Mouse (Mus musculus) spleen, adult 18-20 months (tissue): Measurements from ENCODE around the gene Cyb561d1.
"Not testable (repeated sequence)": the region's sequence is repeated elsewhere in the genome, so short reads cannot be mapped to it uniquely, and the experiment has no call there.

Experiments used
- DNase-seq, 2 experiments: peaks; one replicate each; pipeline ENCODE4 v3.0.0; 2022; ENCODE audit warnings: mixed read lengths in 2 of 2

Gene Cyb561d1

DNA sequence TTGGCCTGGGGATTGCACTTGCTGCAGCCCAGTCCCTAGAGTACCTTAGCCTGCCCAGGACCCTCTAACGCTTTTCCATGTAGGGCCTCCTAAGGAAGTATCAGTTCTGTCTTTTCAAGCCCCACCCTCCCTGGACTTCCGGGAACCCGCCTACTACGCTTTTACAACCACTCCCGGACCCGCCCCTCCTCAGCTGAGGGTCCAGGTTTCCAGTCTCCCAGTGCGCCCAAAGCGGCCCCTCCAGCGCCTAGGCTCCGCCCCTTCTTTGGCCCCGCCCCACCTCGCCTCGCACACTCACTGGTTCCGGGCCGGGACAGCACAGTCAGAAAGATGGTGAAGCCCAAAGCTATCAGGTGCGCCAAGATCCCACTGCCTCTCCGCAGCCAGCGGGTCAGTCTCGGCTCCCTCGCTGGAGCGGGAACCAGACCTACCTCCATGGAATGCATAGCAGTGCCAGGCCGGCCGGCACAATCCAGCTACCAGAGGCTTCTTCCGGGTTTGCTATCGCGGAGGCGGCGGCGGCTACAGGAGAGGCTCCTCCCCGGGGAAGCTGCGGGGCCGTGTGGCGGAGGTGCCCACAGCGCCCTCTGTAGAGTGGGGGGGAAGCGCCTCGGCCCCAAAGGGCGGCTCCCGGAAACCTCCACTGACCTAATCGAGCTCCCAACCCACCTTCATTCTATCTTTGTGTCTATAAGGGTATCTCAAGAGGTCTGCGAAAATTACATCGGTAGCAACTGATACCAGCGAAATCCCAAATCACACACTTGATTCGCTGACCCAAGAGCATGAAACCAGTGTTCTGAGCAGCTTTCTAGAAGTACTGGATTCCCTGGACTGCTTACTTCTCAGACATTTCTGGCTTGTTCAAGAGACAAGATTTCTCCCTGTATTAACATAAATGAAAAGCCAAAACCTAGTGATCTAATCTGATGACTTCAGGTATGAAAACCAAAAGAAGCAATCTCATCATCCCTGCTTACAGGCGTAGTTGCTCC is at the start of gene Cyb561d1:
Gene Cyb561d1 (minus strand): TSS at position 884 of the 995 bp plus-strand sequence.
- DNase-seq = peak; percentile 94 to 96

DNA sequence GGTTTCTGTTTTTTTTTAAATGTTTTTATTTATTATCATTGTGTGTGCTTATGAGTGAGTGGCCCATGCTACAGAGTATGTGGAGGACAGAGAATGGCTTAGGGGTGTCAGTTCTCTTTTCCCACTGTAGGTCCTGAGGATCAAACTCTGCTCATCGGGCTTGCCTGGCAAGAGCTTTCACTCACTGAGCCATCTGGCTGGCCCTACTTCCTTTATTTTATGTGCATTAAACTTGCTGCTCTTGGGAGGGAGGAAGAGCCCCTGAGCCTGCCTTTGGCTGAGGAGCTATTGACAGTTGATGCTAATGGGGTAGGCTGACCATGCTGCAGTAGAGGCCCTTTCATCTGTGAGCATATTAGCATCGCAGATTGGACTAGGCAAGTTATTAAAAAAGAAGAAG is 45.8 kb upstream of the Cyb561d1 start:
- no peak for DNase-seq

DNA sequence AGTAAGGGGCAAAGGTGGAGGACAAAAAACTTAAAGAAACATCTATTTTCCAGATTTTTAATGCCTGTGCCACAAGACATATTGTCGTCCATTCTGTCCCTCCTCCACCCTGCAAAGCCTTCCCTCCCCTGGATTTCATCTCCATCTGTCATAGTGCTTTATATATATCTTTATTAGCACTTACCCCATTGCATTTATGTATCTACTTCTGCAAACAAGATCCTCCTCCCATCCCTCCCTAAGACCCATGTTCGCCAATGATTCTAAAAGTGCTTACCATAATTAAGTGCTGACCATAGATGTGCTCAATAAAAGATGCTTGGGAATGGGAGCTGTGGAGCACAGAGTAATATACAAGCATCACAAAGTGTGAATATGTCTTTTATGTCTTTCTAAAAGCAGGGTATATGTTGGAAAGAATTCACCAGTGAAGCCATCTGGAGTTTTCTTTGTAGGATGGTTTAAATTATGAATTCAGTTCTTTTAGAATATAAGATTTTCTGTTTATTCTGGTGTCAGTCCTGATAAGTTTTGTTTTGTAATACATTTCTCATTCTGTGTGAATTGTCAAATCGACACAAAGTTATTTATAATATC is 40.3 kb upstream of the Cyb561d1 start:
- DNase-seq = no peak

DNA sequence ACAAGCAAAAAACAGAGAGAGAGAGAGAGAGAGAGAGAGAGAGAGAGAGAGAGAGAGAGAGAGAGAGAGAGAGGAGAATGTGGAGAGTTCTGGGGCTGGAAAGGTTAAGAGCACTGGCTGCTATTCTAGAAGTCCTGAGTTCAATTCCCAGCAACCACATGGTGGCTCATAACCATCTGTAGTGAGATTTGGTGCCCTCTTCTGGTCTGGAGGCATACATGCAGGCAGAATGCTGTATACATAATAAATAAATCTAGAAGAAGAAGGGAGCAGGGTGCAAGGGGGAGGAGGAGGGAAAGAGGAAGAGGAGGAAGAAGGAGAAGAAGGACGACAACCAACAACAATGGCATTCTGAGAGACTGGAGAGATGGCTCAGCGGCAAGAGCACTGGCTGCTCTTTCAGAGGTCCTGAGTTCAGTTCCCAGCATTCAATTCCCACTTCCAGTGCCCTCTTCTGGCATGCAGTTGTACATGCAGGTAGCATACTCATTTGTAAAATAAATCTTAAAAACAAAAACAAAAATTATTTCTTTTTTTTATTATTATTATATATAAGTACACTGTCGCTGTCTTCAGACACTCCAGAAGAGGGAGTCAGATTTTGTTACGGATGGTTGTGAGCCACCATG is 36.6 kb upstream of the Cyb561d1 start:
- not testable (repeated sequence) for DNase-seq

DNA sequence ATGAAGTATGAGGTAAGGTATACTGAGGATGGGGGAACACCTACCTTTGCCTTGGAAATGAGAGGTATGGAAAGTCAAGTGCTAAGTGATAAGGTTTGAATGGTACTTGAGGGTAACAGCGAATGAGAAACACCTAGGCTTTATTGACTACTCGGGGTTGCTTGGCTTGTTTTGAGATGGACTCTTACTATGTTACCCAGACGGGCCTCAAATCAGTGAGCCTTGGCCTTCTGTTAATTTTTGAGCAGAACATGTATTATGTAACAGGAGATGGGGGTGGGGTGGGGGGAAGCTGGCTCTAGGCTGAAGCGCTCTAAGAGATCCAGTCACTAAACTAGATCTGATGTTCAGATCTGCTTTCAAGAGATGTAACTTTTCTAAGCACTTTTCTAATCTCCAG is 30.6 kb upstream of the Cyb561d1 start:
- DNase-seq = no peak

DNA sequence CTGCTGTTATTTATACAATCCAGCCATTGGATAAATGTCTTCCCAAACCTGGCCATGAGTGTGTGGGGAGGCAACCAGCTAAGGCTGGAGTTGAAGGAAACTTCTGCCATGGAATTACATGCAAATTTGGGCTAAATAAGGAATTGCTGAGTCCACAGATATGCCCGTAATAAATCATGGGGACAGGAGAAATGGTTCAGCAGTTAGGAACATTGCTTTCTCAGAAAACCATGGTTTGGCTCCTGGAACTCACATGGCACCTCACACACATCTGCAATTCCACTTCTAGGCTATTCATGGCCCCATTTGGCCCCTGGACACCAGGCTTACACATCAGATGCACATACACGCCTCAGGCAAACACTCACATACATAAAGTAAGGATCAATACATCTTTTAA is 26.5 kb upstream of the Cyb561d1 start:
- DNase-seq = no peak

DNA sequence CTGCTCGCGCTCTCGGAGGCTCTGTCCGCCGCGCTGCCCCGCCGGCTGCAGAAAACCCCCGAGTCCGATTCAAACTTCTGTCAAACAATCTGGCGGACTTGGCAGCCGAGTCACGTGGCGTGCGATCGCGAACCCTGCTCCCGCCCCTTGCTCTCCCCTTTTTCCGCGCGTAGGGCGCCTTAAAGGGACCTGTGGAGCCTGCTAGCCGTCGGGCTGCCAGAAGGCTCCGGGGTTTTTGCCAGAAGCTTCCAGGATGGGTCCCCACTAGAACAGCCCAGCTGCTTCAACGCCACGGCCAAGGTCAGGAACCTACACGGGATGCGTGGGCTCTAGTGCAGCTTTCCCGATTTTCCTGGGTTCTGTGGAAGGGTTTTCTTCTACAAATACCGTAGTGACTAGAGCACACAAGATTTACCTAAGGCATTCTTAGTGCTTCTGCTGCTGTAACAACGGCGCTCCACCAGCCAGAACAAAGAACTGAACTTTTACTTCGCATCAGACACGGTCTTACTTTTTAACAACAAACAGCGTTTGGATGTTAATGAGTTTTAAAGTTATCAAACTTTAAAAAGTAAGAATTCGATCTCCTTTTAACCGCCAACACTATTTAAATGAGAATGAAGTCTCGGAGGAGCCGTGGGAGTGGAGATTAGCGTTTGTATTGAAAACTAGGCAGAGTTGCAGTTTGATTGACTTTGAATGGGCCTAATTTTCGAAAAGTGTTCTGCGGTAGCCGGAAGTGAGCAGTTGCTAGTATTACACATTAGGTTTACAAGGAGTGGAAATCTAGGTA is 25.7 kb upstream of the Cyb561d1 start, which contains the start of gene Sypl2:
Gene Sypl2 (minus strand): TSS at position 91 of the 793 bp plus-strand sequence.
- DNase-seq = peak; percentile 12 to 34

DNA sequence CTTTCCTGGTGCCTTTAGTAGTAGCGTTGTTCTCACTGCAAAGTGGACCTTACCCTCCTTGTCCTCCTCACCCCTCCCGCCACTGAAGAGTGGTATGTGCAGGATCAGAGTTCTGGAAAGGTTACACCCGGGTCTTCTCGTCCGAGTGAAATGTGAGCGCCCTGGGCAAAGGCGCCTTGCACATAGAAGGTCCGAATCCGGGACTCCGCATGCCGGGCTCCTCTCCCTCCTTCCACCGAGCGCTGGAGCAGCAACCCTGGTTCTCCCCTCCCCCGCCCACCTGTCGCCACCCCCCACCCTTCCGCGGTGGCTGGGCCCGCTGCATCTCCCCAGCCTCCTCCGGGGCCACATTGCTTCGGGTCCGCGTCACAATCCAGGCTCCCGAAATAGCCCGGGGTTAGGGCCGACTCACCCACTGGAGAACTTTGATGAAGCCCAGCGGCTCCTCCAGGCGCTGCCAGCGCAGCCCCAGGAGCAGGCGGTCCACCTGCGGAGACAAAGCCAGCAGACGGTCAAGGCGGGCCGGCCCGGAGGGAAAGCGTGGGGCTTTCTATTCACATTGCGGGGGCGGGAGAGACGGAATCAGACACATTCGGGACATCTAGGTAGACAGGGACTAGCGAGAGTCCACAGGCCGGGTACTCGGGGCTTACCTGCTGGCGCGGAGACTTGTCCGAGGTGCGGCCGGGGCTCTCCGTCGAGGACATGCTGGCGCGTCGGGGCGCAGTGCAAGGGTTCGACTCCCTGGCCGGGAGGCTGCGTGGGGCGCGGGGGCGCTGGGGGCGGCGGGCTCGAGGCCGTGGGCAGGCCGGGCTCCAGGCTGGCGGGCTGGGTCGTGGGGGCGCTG is 24.9 kb upstream of the Cyb561d1 start:
- DNase-seq = no peak

DNA sequence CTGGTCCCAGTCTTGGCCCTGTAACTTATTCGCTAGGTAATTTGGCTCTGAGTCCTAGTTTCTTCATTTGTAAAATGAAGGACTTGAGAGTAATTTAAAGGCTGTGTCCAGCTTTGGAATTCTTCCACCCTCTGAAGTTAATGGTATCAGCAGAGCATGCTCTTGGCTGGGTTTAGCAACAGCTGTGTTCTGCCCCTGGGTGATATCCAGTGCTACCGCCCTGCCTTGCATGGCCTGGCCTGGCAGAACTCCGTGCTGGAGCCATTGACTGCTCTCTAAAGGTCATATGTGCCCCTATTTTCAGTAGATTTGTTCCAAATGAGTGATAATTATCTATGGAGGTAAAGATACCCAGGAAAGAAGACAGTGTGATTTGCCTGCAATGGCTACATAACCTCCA is 19.6 kb upstream of the Cyb561d1 start:
- no peak for DNase-seq

DNA sequence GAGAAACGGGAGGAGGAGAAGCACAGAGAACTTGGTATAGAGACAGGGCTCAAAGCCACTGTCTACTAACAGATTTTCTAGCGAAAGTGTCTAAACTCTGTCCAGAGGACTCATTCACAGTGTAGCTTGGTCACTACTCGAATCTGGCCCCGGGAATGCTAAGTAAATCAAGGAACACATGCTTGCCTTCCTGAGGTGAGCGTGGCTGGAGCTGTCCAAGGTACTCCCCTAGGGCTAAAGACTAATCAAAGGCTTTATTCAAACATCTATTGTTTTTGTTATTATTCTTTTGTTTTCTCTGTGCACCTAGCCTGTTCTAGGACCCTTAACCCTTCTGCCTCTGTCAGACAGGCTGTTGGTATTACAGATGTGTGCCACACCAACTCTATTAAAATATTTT is 13.7 kb upstream of the Cyb561d1 start:
- no peak for DNase-seq

DNA sequence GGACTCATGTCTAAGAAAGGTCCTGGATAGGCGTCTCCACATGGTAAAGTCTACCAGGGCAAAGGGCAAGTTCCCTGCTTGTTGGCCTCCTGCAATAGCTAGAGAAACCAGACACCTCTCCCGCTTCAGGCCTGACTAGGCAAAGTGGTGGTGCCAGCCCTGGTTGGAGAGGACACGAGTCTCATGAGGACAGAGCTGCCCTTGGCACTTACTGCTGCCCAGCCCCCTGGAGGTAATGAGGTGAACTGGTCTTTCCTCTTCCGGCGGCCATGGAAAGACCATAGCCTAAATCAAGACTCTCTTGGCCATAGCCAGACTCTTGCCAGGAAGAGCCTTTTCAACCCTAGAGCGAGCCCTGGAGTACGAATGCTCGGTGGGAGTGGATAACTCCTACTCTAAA is 11.4 kb upstream of the Cyb561d1 start:
- no peak for DNase-seq

DNA sequence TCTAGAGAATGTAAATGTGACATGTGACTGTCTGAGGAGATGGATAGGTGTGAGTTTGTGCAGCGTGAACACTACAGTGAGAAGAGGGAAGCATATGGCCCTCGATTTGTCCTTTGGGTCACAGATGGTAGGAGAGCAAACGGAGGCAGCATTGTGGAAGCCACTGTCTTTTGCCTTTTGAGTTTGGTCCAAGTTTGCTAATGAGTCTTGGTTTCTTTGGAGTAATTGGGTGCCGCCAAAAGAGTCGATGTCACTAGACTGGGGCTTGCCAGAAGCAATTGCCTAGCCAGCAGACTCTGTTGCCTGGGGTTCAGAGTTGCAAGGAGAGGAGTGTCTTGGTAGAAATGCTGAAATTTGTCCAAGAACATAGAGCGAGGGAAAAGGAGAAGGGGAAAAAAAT is 10.8 kb upstream of the Cyb561d1 start:
- DNase-seq = no peak

DNA sequence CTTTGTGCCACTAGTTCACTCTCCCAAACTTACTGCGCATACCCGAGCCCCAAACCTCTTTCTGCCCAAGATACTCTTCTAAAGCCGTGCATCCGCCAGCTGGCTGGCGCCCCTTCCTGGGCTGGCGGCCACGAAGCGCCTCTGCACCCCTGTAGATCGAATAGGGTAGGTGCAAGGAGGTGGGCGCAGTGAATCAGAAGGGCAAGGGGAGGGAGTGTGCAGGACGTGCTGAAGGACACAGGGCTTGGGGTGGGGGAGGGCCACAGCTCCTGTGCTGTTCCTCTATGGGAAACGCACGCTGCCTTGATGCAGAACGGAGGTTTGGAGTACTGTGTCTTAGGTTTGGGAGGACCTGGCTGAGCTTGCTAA is 9.7 kb upstream of the Cyb561d1 start, which contains the start of gene Atxn7l2:
Gene Atxn7l2 (minus strand): TSS at position 164 of the 369 bp plus-strand sequence.
- DNase-seq = no peak

DNA sequence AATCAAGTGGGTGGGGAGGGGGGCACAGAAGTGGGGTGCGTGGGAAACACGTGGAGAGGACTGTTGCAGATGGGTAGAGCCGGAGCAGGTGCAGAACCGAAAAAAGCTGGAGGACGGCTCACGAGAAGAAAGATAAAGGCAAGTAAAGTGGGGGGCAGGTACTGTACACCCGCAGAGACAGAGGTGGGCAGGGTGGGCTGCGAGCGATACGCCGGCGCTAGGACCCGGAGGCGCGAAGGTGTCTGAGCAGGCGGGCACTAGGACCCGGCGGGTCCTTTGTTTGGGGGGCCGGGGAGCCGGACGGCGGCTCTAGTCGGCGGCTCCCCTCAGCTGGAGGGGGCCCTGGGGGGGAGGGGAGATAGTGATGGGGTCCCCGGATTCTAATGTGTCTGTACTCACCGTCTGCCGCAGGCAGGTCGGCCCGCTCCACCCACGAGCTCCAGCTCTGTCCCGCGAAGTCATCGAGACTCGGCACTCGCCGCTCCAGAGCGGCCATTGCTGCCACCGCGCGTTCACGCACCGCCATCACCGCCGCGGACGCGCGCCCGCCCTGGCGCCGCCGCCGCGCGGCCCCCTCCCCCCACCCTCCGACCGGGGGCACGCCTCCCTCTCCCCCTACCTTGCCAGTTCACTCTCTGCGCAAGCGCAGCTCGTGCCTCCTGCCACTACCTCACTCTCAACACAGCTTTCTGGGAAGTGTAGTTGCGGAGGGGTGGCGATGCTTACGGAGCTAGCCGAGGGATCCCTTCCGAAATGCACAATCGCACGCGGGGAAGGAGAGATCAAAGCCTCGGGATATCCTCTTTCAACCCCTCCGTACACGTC is 9.1 kb upstream of the Cyb561d1 start:
- DNase-seq = peak; percentile 87 to 88

DNA sequence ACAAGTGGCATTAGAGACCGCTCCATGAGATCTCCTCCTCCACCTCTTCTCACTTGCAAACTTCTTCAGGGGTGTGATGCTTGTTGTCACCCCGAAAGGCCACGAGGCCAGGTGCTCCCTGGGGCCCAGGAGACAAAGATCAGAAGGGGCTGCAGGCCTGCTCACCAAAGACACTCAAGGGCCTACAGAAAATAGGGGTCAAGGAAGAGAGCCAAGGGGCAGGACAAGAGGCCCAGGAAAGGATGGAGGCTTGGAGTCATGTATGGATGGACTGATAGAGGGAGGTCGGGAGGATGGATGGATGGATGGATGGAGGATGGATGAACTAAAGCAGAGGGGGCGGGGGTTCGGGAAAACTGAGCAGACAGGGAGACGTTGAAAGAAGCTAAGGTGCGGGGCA is 8.5 kb upstream of the Cyb561d1 start:
- no peak for DNase-seq

DNA sequence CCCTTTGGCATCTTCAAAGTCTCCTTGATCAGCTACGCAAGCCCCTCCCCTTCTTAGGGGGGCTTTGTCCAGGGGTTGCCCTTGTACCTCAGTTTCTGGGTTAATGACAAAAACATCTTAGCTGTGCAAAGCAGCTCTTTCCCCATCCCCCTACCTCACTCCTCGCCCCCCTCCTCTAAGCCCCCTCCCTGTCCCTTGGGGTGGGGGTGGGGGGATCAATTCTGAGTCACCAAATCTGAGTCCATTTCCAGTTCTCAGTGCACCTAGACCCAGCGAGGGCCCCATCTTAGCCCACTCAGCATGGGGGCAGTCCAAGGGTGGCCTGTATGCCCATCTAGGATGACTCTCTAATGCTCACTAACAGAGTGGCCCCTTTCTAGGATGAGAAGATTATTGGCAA is 8.0 kb upstream of the Cyb561d1 start:
- DNase-seq = no peak

DNA sequence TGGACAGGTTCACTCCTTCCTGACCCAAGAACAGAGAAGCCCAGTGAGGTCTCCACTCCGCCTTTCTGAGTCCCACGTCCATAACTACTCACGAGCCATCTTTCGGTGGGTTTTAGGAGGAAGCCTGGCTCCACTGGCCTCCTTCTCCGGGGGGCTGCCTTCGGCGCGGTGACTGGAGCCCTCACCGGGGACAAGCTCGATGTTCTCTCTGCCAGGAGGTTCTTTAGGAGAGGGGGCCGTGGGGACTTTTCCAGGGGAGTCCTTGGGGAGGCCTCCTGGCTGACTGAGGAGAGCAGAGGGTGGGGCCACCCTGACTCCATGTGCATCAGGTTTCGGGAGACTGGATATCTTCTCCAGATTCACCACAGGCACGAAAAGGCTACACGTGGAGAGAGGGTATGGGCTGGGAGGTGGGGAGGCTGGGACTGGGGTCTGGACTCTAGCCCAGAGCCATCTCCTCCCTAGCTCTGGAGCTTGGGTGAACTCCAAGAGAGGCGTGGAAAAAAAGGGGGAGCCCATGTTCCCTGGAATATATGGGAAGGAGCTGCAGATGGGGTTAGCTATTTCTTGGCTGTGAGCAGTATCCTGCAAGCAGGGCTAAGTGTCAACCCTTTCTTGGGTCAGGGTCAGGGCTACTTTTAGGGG is 5.8 kb upstream of the Cyb561d1 start:
- DNase-seq = no peak

DNA sequence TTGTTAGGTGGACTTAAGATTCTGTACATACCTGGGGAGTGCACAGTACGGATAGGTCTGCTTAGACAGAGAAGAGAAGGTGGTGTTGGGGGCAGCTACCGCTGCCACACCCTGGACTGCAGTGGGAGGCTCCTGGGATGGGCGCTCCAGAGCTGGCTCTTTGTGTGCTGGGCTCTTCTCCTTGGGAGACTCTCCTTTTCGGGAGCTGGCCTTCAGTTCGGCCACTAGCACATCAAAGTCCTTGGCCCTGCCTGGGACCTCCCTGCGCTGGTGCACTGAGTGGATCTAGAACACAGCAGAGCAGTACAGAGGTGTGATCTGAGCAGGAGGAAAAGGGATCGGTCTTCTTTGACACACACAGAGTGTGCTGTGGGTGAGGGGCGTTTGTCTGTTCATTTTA is 4.6 kb upstream of the Cyb561d1 start:
- no peak for DNase-seq

DNA sequence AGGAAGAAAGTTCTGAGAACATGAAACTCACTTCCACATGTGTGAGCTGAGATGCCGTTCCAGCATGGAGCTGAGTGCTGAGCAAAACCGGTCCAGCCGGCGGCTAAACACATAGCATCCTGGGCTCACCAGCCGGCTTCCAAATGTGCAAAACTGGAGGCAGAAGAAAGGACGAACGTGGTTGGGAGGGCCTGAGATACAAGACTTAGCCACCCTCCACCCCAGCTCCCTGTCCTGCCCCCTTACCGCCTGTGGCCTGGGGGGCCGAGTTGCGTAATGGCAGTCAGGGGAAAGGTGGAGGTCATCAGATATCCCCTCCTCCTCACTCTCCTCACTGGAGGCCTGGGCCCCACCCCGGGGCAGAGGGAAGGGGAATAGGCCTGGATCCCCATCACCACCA is 3.5 kb upstream of the Cyb561d1 start:
- DNase-seq = no peak

DNA sequence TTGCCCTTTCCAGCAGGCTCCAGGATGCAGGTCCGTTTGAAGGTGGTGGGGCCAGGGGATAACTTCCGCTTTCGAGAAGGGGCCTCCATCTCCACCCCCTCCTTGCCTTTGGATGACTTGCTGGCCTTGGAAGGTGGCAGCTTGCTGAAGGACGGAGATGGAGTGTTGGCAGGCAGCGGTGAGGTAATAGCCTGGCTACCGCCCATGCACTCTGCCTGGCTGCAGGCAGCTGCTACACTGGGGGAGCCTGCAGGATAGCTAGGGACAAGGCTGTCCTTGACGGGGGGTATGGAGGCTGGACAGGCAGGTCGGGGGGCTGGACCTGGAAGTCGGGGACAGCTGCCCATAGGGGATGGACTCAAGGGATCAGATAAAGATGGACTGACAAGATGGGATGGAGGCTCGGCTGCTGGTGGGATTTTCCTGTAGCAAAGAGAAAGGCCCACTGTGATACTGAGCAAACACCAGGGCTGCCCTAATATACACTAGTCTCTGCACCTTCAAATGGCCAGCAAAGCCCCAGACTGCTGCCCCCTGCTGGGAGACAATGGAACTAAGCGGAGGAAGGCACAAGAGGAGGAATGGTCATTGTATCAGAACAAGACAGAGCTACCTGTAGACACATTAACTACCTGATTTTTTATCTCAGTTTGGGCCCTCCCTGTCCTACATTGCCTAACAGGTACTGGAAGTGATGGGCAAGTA is 2.8 kb upstream of the Cyb561d1 start:
- peak; percentile 63 to 85 for DNase-seq
